Mouse (Mus musculus) lung, embryonic 15.5 days (tissue): Measurements from ENCODE around the gene Slc25a19. TPM values are rescaled to one million over a fixed set of nuclear protein-coding genes. Genes with fewer than 3 reads are reported as not detected.
"Not testable (repeated sequence)": the region's sequence is repeated elsewhere in the genome, so short reads cannot be mapped to it uniquely, and the experiment has no call there.

ENCODE experiments used
- ATAC-seq: fragments of 200-750 bp; cut with Nextera tagmentation; 2 replicates; pipeline ENCODE4 v1.8.0; 2017; ENCODE audit warnings: moderate number of reproducible peaks, borderline replicate concordance; ENCODE audit not compliant: low FRiP score, low TSS enrichment; ENCODE audit errors: extremely low read depth
- H3K27ac ChIP-seq: fragments of 300-500 bp; sonication (generic); 2 replicates; pipeline ENCODE4 v1.5.1; 2015; ENCODE audit warnings: moderate library complexity, mild to moderate bottlenecking, inconsistent platforms
- H3K27me3 ChIP-seq: fragments of 300-500 bp; sonication (generic); 2 replicates; pipeline ENCODE4 v1.6.1; 2015; ENCODE audit warnings: inconsistent platforms
- H3K36me3 ChIP-seq: fragments of 300-500 bp; sonication (generic); 2 replicates; pipeline ENCODE4 v1.6.1; 2015; ENCODE audit warnings: inconsistent platforms
- H3K4me1 ChIP-seq: fragments of 300-500 bp; sonication (generic); 2 replicates; pipeline ENCODE4 v1.6.1; 2015; ENCODE audit warnings: inconsistent platforms
- H3K4me2 ChIP-seq: fragments of 300-500 bp; sonication (generic); 2 replicates; pipeline ENCODE4 v1.6.1; 2015; ENCODE audit warnings: inconsistent platforms, mild to moderate bottlenecking, moderate library complexity
- H3K4me3 ChIP-seq: fragments of 300-500 bp; sonication (generic); 2 replicates; pipeline ENCODE4 v1.5.1; 2015; ENCODE audit warnings: mild to moderate bottlenecking, inconsistent platforms
- H3K9ac ChIP-seq: fragments of 300-500 bp; sonication (generic); 2 replicates; pipeline ENCODE4 v1.6.1; 2015; ENCODE audit warnings: inconsistent platforms
- H3K9me3 ChIP-seq: fragments of 300-500 bp; sonication (generic); 2 replicates; pipeline ENCODE4 v1.6.1; 2016; ENCODE audit warnings: inconsistent platforms
- WGBS: fragments of 180-500 bp; shearing (Covaris S2); methylation state at CpG from one replicate; pipeline ENCODE4 v1.1.7; 2015; 5-methylcytosine and 5-hydroxymethylcytosine counted together
- polyA plus RNA-seq: library from polyadenylated mRNA; unstranded; fragments of >200 nt; fragmentation: Nextera tagmentation; extraction: Ambion mirVana; gene quantifications from 2 replicates; pipeline ENCODE4 v1.2.1, GENCODE M21; 2015

Gene Slc25a19
- polyA plus RNA-seq, 1 experiment from 2014 or later = 20.9 TPM

GRCm38 (mm10) chr11:115654128-115654527 is 26.0 kb upstream of the Slc25a19 start:
- H3K36me3 ChIP-seq = peaks cover 8% of the 10 kb centered on the region; the same call in 1 of the 2 replicates
- H3K4me3 ChIP-seq = no peak overlapping the region
- ATAC-seq = no peak
- H3K9ac ChIP-seq = no peak overlapping the region
- 62% methylated on average over 2 of the region's 2 CpGs for WGBS
- no peak overlapping the region for H3K27ac ChIP-seq
- no peaks in the 10 kb centered on the region for H3K27me3 ChIP-seq
- no peaks in the 10 kb centered on the region for H3K4me1 ChIP-seq
- no peaks in the 10 kb centered on the region for H3K9me3 ChIP-seq
- H3K4me2 ChIP-seq = no peak overlapping the region

GRCm38 (mm10) chr11:115653194-115653593 is 25.1 kb upstream of the Slc25a19 start:
- Histone ChIP-seq H3K9ac (no peak overlapping the region), H3K27ac (no peak overlapping the region), H3K4me2 (no peak overlapping the region), H3K9me3 (no peaks in the 10 kb centered on the region), H3K4me1 (no peaks in the 10 kb centered on the region), H3K36me3 (peaks cover 12% of the 10 kb centered on the region; the same call in 1 of the 2 replicates), H3K27me3 (no peaks in the 10 kb centered on the region), H3K4me3 (no peak overlapping the region)
- ATAC-seq = no peak
- WGBS = 84% methylated on average over 3 of the region's 3 CpGs

GRCm38 (mm10) chr11:115651680-115652079 is 23.6 kb upstream of the Slc25a19 start:
- Histone ChIP-seq H3K27ac (no peak overlapping the region), H3K36me3 (peaks cover 19% of the 10 kb centered on the region), H3K4me3 (no peak overlapping the region), H3K4me2 (no peak overlapping the region), H3K9me3 (no peaks in the 10 kb centered on the region), H3K9ac (no peak overlapping the region), H3K4me1 (no peaks in the 10 kb centered on the region), H3K27me3 (no peaks in the 10 kb centered on the region)
- no peak for ATAC-seq
- 88% methylated on average over 3 of the region's 3 CpGs for WGBS

GRCm38 (mm10) chr11:115649706-115650105 is 21.6 kb upstream of the Slc25a19 start:
- no peaks in the 10 kb centered on the region for H3K9me3 ChIP-seq
- no peaks in the 10 kb centered on the region for H3K27me3 ChIP-seq
- H3K9ac ChIP-seq = no peak overlapping the region
- H3K4me1 ChIP-seq = no peaks in the 10 kb centered on the region
- no peak overlapping the region for H3K27ac ChIP-seq
- WGBS = 55% methylated on average over 10 of the region's 10 CpGs
- ATAC-seq = no peak
- H3K4me3 ChIP-seq = no peak overlapping the region
- H3K36me3 ChIP-seq = peaks cover 17% of the 10 kb centered on the region
- no peak overlapping the region for H3K4me2 ChIP-seq

GRCm38 (mm10) chr11:115647459-115647858 is 19.4 kb upstream of the Slc25a19 start:
- Histone ChIP-seq H3K36me3 (peaks cover 14% of the 10 kb centered on the region), H3K4me2 (no peak overlapping the region), H3K27ac (no peak overlapping the region), H3K9ac (no peak overlapping the region), H3K4me1 (no peaks in the 10 kb centered on the region), H3K4me3 (no peak overlapping the region), H3K9me3 (no peaks in the 10 kb centered on the region), H3K27me3 (no peaks in the 10 kb centered on the region)
- ATAC-seq = no peak
- WGBS = 51% methylated on average over 6 of the region's 6 CpGs

GRCm38 (mm10) chr11:115646439-115646838 is 18.3 kb upstream of the Slc25a19 start:
- WGBS = 85% methylated on average over 9 of the region's 9 CpGs
- ATAC-seq = no peak
- Histone ChIP-seq H3K36me3 (peaks cover 14% of the 10 kb centered on the region), H3K27ac (no peak overlapping the region), H3K4me3 (no peak overlapping the region), H3K4me2 (no peak overlapping the region), H3K9ac (no peak overlapping the region), H3K4me1 (no peaks in the 10 kb centered on the region), H3K9me3 (no peaks in the 10 kb centered on the region), H3K27me3 (no peaks in the 10 kb centered on the region)

- H3K36me3 ChIP-seq = peaks cover 14% of the 10 kb centered on the region
- H3K27ac ChIP-seq, H3K9me3 ChIP-seq, H3K27me3 ChIP-seq, H3K4me3 ChIP-seq, H3K9ac ChIP-seq, ATAC-seq, H3K4me1 ChIP-seq, H3K4me2 ChIP-seq: not testable (repeated sequence)
- WGBS = 50% methylated on average over 14 of the region's 14 CpGs
Measured at GRCm38 (mm10) chr11:115645498-115645897, 17.4 kb upstream of the Slc25a19 start.

- Histone ChIP-seq H3K9me3 (no peaks in the 10 kb centered on the region), H3K36me3 (peaks cover 14% of the 10 kb centered on the region), H3K27ac (no peak overlapping the region), H3K27me3 (no peaks in the 10 kb centered on the region), H3K9ac (no peak overlapping the region), H3K4me1 (0 out of 2 replicates have a peak, but pooled peaks cover 3% of the 10 kb centered on the region), H3K4me2 (no peak overlapping the region), H3K4me3 (no peak overlapping the region)
- WGBS = 90% methylated on average over 13 of the region's 13 CpGs
- no peak for ATAC-seq
Measured at GRCm38 (mm10) chr11:115644308-115644707, 16.2 kb upstream of the Slc25a19 start.

GRCm38 (mm10) chr11:115643265-115643664 is 15.2 kb upstream of the Slc25a19 start:
- no peak for ATAC-seq
- no peaks in the 10 kb centered on the region for H3K27me3 ChIP-seq
- H3K4me1 ChIP-seq = 0 out of 2 replicates have a peak, but pooled peaks cover 3% of the 10 kb centered on the region

GRCm38 (mm10) chr11:115642705-115643104 is 14.6 kb upstream of the Slc25a19 start:
- H3K4me1 ChIP-seq = 0 out of 2 replicates have a peak, but pooled peaks cover 3% of the 10 kb centered on the region
- no peak overlapping the region for H3K27ac ChIP-seq
- no peaks in the 10 kb centered on the region for H3K27me3 ChIP-seq
- H3K9me3 ChIP-seq = no peaks in the 10 kb centered on the region
- no peak overlapping the region for H3K4me3 ChIP-seq
- H3K4me2 ChIP-seq = no peak overlapping the region
- ATAC-seq = no peak
- H3K9ac ChIP-seq = no peak overlapping the region
- 93% methylated on average over 2 of the region's 2 CpGs for WGBS
- H3K36me3 ChIP-seq = peaks cover 8% of the 10 kb centered on the region

More at GRCm38 (mm10) chr11:115643265-115643664, 15.2 kb upstream of the Slc25a19 start:
- Histone ChIP-seq H3K9ac (no peak overlapping the region), H3K9me3 (no peaks in the 10 kb centered on the region), H3K36me3 (peaks cover 11% of the 10 kb centered on the region), H3K4me3 (no peak overlapping the region), H3K4me2 (no peak overlapping the region), H3K27ac (no peak overlapping the region)
- WGBS = 66% methylated on average over 10 of the region's 10 CpGs

- no peak overlapping the region for H3K27ac ChIP-seq
- H3K4me2 ChIP-seq = no peak overlapping the region
- no peak for ATAC-seq
- H3K9me3 ChIP-seq = no peaks in the 10 kb centered on the region
- no peak overlapping the region for H3K4me3 ChIP-seq
- peaks cover 3% of the 10 kb centered on the region for H3K36me3 ChIP-seq
- 82% methylated on average over 4 of the region's 4 CpGs for WGBS
- H3K27me3 ChIP-seq = no peaks in the 10 kb centered on the region
- H3K4me1 ChIP-seq = 0 out of 2 replicates have a peak, but pooled peaks cover 3% of the 10 kb centered on the region
- H3K9ac ChIP-seq = no peak overlapping the region
Measured at GRCm38 (mm10) chr11:115641664-115642036, 13.6 kb upstream of the Slc25a19 start.

- no peak overlapping the region for H3K4me3 ChIP-seq
- no peak overlapping the region for H3K9ac ChIP-seq
- no peaks in the 10 kb centered on the region for H3K9me3 ChIP-seq
- H3K4me1 ChIP-seq = 0 out of 2 replicates have a peak, but pooled peaks cover 3% of the 10 kb centered on the region
- ATAC-seq = no peak
- WGBS = 53% methylated on average over 14 of the region's 14 CpGs
- H3K4me2 ChIP-seq = no peak overlapping the region
- H3K27me3 ChIP-seq = no peaks in the 10 kb centered on the region
- H3K27ac ChIP-seq = no peak overlapping the region
- H3K36me3 ChIP-seq = peaks cover 3% of the 10 kb centered on the region
Measured at GRCm38 (mm10) chr11:115640978-115641663, 13.0 kb upstream of the Slc25a19 start.
